Mouse (Mus musculus): ENCODE results near the gene Rnf186. TPM values are rescaled to one million over a fixed set of nuclear protein-coding genes. Genes with fewer than 3 reads are reported as not detected.

The Rnf186 gene
- 0.13 and 0.29 TPM in 2 replicates for polyA plus RNA-seq (2015; fragmentation: Nextera tagmentation; extraction: Ambion mirVana)

- H3K4me2 ChIP-seq, result no peak within 1 kb of the TSS
- H3K9me3 ChIP-seq (replicated peaks), result no peaks in the 10 kb centered on the region
- H3K4me1 ChIP-seq (replicated peaks), result peaks cover 12% of the 10 kb centered on the region
- WGBS, result 84% methylated on average over 13 of the region's 13 CpGs
- no peak within 1 kb of the TSS for H3K4me3 ChIP-seq
- ATAC-seq (replicated peaks; ENCODE audit: insufficient number of reproducible peaks, insufficient read depth, low FRiP score, low read depth), result no peak
- no peak within 1 kb of the TSS for H3K27ac ChIP-seq
- H3K36me3 ChIP-seq, result no peaks in the 10 kb centered on the region
- no peak within 1 kb of the TSS for H3K9ac ChIP-seq
- no peaks in the 10 kb centered on the region for H3K27me3 ChIP-seq
Observed at GRCm38 (mm10) chr4:138966866-138967265, at the start of gene Rnf186. Gene Rnf186 (plus strand): TSS chr4:138967112.

GRCm38 (mm10) chr4:138917282-138917681, 49.6 kb upstream of the Rnf186 start:
- Histone ChIP-seq H3K36me3 (no peaks in the 10 kb centered on the region), H3K4me1 (replicated peaks) (peaks cover 14% of the 10 kb centered on the region), H3K9ac (no peak overlapping the region), H3K4me3 (no peak overlapping the region), H3K27me3 (peaks cover 7% of the 10 kb centered on the region), H3K9me3 (replicated peaks) (no peaks in the 10 kb centered on the region), H3K4me2 (no peak overlapping the region), H3K27ac (no peak overlapping the region)
- WGBS, result 77% methylated on average over 9 of the region's 9 CpGs
- no peak for ATAC-seq (replicated peaks; ENCODE audit: insufficient number of reproducible peaks, insufficient read depth, low FRiP score, low read depth)

GRCm38 (mm10) chr4:138921254-138922130, 45.4 kb upstream of the Rnf186 start:
- 35% methylated on average over 20 of the region's 20 CpGs for WGBS
- Histone ChIP-seq H3K4me3 (peak overlapping the region; percentile 21), H3K27me3 (peaks cover 12% of the 10 kb centered on the region), H3K27ac (no peak overlapping the region), H3K4me2 (peak overlapping the region; percentile 50), H3K4me1 (replicated peaks) (peaks cover 5% of the 10 kb centered on the region; the same call in 1 of the 2 replicates), H3K9ac (no peak overlapping the region), H3K36me3 (no peaks in the 10 kb centered on the region), H3K9me3 (replicated peaks) (no peaks in the 10 kb centered on the region)
- ATAC-seq (replicated peaks; ENCODE audit: insufficient number of reproducible peaks, insufficient read depth, low FRiP score, low read depth), result no peak

GRCm38 (mm10) chr4:138922131-138922459, 44.8 kb upstream of the Rnf186 start:
- no peak overlapping the region for H3K9ac ChIP-seq
- no peaks in the 10 kb centered on the region for H3K9me3 ChIP-seq (replicated peaks)
- H3K4me2 ChIP-seq, result peak overlapping the region; percentile 50
- 1% methylated on average over 11 of the region's 11 CpGs for WGBS
- no peak overlapping the region for H3K27ac ChIP-seq
- peaks cover 14% of the 10 kb centered on the region for H3K27me3 ChIP-seq
- H3K4me1 ChIP-seq (replicated peaks), result peaks cover 5% of the 10 kb centered on the region; the same call in 1 of the 2 replicates
- no peaks in the 10 kb centered on the region for H3K36me3 ChIP-seq
- ATAC-seq (replicated peaks; ENCODE audit: insufficient number of reproducible peaks, insufficient read depth, low FRiP score, low read depth), result no peak; the same call in 1 of the 2 replicates
- peak overlapping the region; percentile 21 for H3K4me3 ChIP-seq

- Histone ChIP-seq H3K4me1 (replicated peaks) (peaks cover 5% of the 10 kb centered on the region; the same call in 1 of the 2 replicates), H3K4me3 (no peak overlapping the region), H3K27ac (no peak overlapping the region), H3K4me2 (no peak overlapping the region), H3K9me3 (replicated peaks) (no peaks in the 10 kb centered on the region), H3K27me3 (peaks cover 14% of the 10 kb centered on the region), H3K9ac (no peak overlapping the region), H3K36me3 (no peaks in the 10 kb centered on the region)
- ATAC-seq (replicated peaks; ENCODE audit: insufficient number of reproducible peaks, insufficient read depth, low FRiP score, low read depth), result no peak
- 26% methylated on average over 2 of the region's 2 CpGs for WGBS
Observed at GRCm38 (mm10) chr4:138925561-138925960, 41.4 kb upstream of the Rnf186 start.

- H3K9ac ChIP-seq, result no peak overlapping the region
- H3K4me2 ChIP-seq, result no peak overlapping the region
- H3K9me3 ChIP-seq (replicated peaks), result no peaks in the 10 kb centered on the region
- 34% methylated on average over 3 of the region's 3 CpGs for WGBS
- no peak overlapping the region for H3K4me3 ChIP-seq
- no peaks in the 10 kb centered on the region for H3K27me3 ChIP-seq
- H3K4me1 ChIP-seq (replicated peaks), result no peaks in the 10 kb centered on the region
- no peaks in the 10 kb centered on the region for H3K36me3 ChIP-seq
- H3K27ac ChIP-seq, result no peak overlapping the region
- no peak for ATAC-seq (replicated peaks; ENCODE audit: insufficient number of reproducible peaks, insufficient read depth, low FRiP score, low read depth)
Observed at GRCm38 (mm10) chr4:138933862-138934261, 33.0 kb upstream of the Rnf186 start.

GRCm38 (mm10) chr4:138934456-138935145, 32.3 kb upstream of the Rnf186 start:
- ATAC-seq (replicated peaks; ENCODE audit: insufficient number of reproducible peaks, insufficient read depth, low FRiP score, low read depth), result no peak
- H3K27me3 ChIP-seq, result no peaks in the 10 kb centered on the region
- no peak overlapping the region for H3K4me2 ChIP-seq
- H3K4me3 ChIP-seq, result no peak overlapping the region
- no peak overlapping the region for H3K9ac ChIP-seq
- WGBS, result 78% methylated on average over 11 of the region's 11 CpGs
- peaks cover 3% of the 10 kb centered on the region; the same call in 1 of the 2 replicates for H3K4me1 ChIP-seq (replicated peaks)
- no peaks in the 10 kb centered on the region for H3K36me3 ChIP-seq
- H3K27ac ChIP-seq, result no peak overlapping the region
- H3K9me3 ChIP-seq (replicated peaks), result no peaks in the 10 kb centered on the region

GRCm38 (mm10) chr4:138938495-138939269, 28.2 kb upstream of the Rnf186 start:
- no peak overlapping the region for H3K9ac ChIP-seq
- no peak overlapping the region for H3K4me3 ChIP-seq
- 59% methylated on average over 10 of the region's 10 CpGs for WGBS
- no peak overlapping the region for H3K27ac ChIP-seq
- H3K36me3 ChIP-seq, result no peaks in the 10 kb centered on the region
- H3K27me3 ChIP-seq, result 0 out of 2 replicates have a peak, but pooled peaks cover 5% of the 10 kb centered on the region
- no peak overlapping the region for H3K4me2 ChIP-seq
- no peak for ATAC-seq (replicated peaks; ENCODE audit: insufficient number of reproducible peaks, insufficient read depth, low FRiP score, low read depth)
- no peaks in the 10 kb centered on the region for H3K9me3 ChIP-seq (replicated peaks)
- H3K4me1 ChIP-seq (replicated peaks), result peaks cover 3% of the 10 kb centered on the region; the same call in 1 of the 2 replicates

- ATAC-seq (replicated peaks; ENCODE audit: insufficient number of reproducible peaks, insufficient read depth, low FRiP score, low read depth), result no peak
Observed at GRCm38 (mm10) chr4:138939481-138939880, 27.4 kb upstream of the Rnf186 start.

GRCm38 (mm10) chr4:138941401-138941800, 25.5 kb upstream of the Rnf186 start:
- H3K4me2 ChIP-seq, result no peak overlapping the region
- 39% methylated on average over 7 of the region's 7 CpGs for WGBS

More at GRCm38 (mm10) chr4:138939481-138939880, 27.4 kb upstream of the Rnf186 start:
- Histone ChIP-seq H3K4me3 (no peak overlapping the region), H3K36me3 (no peaks in the 10 kb centered on the region), H3K27me3 (0 out of 2 replicates have a peak, but pooled peaks cover 5% of the 10 kb centered on the region), H3K27ac (no peak overlapping the region), H3K4me2 (no peak overlapping the region), H3K4me1 (replicated peaks) (peaks cover 6% of the 10 kb centered on the region; the same call in 1 of the 2 replicates), H3K9me3 (replicated peaks) (no peaks in the 10 kb centered on the region), H3K9ac (no peak overlapping the region)
- 56% methylated on average over 4 of the region's 4 CpGs for WGBS

More at GRCm38 (mm10) chr4:138941401-138941800, 25.5 kb upstream of the Rnf186 start:
- H3K27ac ChIP-seq, result no peak overlapping the region; the same call in none of the 2 replicates
- no peaks in the 10 kb centered on the region for H3K9me3 ChIP-seq (replicated peaks)
- no peak overlapping the region for H3K9ac ChIP-seq
- H3K4me1 ChIP-seq (replicated peaks), result peaks cover 6% of the 10 kb centered on the region; the same call in 1 of the 2 replicates
- no peak overlapping the region for H3K4me3 ChIP-seq
- no peaks in the 10 kb centered on the region for H3K36me3 ChIP-seq
- 0 out of 2 replicates have a peak, but pooled peaks cover 8% of the 10 kb centered on the region for H3K27me3 ChIP-seq
- no peak for ATAC-seq (replicated peaks; ENCODE audit: insufficient number of reproducible peaks, insufficient read depth, low FRiP score, low read depth)

Data from heart, embryonic 15.5 days (tissue).